Mouse (Mus musculus): Measurements from ENCODE around the gene Olfr492.

The Olfr492 gene

GRCm38 (mm10) chr7:108323574-108323973 is at the start of gene Olfr492:
Olfr492 (minus strand) TSS chr7:108323674.
- DNase-seq (ENCODE audit: low read depth, low spot score), result no peak

GRCm38 (mm10) chr7:108365035-108365434 is 41.6 kb upstream of the Olfr492 start, which contains the start of gene Olfr494:
Olfr494 (plus strand) TSS chr7:108365335.
- no peak for DNase-seq (ENCODE audit: low read depth, low spot score)

- DNase-seq (ENCODE audit: low read depth, low spot score), result no peak
Measured at GRCm38 (mm10) chr7:108346879-108347278, 23.4 kb upstream of the Olfr492 start, which contains the start of gene Olfr493. Olfr493 (minus strand) TSS chr7:108346979.

GRCm38 (mm10) chr7:108313151-108313550 is 10.3 kb downstream of the Olfr492 start, which contains the start of gene Olfr491:
Olfr491 (plus strand) TSS chr7:108313451.
- no peak for DNase-seq (ENCODE audit: low read depth, low spot score)

GRCm38 (mm10) chr7:108288834-108289233 is 34.6 kb downstream of the Olfr492 start, which contains the start of gene Olfr490:
Olfr490 (minus strand) TSS chr7:108288934.
- DNase-seq (ENCODE audit: low read depth, low spot score), result no peak
